In genomic region chr19:44257377-44257966, GRCm38 (mm10) we compare ENCODE assay signal across 22 mouse cellular contexts. TPM values are rescaled to one million over a fixed set of nuclear protein-coding genes. Genes with fewer than 3 reads are reported as not detected.
"Had no signal": no experiment of that assay in that cellular context is flagged by ENCODE, and none has a peak within 500 bp of the region (broad histone marks: within the 10 kb centered on the region; RNA-seq: fewer than 3 reads in every experiment).

No protein-coding gene starts in this region.

- H3K36me3 ChIP-seq: lung, embryonic 15.5 days; midbrain, embryonic 13.5 days; midbrain, embryonic 15.5 days; neural tube, embryonic 12.5 days had no signal

- H3K9ac ChIP-seq: liver, postnatal 0 days; lung, embryonic 15.5 days; midbrain, embryonic 13.5 days; midbrain, embryonic 15.5 days; neural tube, embryonic 12.5 days had no signal

- DNase-seq: liver, postnatal 0 days; lung, adult 2 months; lung, postnatal 14 days; lung, postnatal 36 days; right cerebral cortex, postnatal 14 days; right cerebral cortex, postnatal 4 days; spleen, adult 18-20 months; thymus, adult 2 months; thymus, postnatal 25 days; thymus, postnatal 4 days had no signal

- H3K27ac ChIP-seq: lung, embryonic 15.5 days; macrophage; midbrain, embryonic 13.5 days; midbrain, embryonic 15.5 days; neural tube, embryonic 12.5 days had no signal

- H3K4me1 ChIP-seq: lung, embryonic 15.5 days; midbrain, embryonic 13.5 days; midbrain, embryonic 15.5 days; neural tube, embryonic 12.5 days had no signal

- ATAC-seq: liver, postnatal 0 days; lung, postnatal 0 days; midbrain, embryonic 13.5 days; midbrain, embryonic 15.5 days had no signal

- H3K27me3 ChIP-seq: lung, embryonic 15.5 days; megakaryocyte, embryonic 14.5 days; midbrain, embryonic 13.5 days; midbrain, embryonic 15.5 days; neural tube, embryonic 12.5 days had no signal

- H3K4me2 ChIP-seq: lung, embryonic 15.5 days; midbrain, embryonic 11.5 days; midbrain, embryonic 13.5 days; midbrain, embryonic 15.5 days; neural tube, embryonic 12.5 days had no signal

- H3K9me3 ChIP-seq: lung, embryonic 15.5 days; megakaryocyte, embryonic 14.5 days; midbrain, embryonic 13.5 days; midbrain, embryonic 15.5 days; neural tube, embryonic 12.5 days had no signal

- H3K4me3 ChIP-seq: lung, embryonic 15.5 days; megakaryocyte, embryonic 14.5 days; midbrain, embryonic 13.5 days; midbrain, embryonic 15.5 days; neural tube, embryonic 12.5 days had no signal

RNA-seq across cellular contexts. Expression of gene Scd3, which starts 54.4 kb away (rescaled TPM):
- total RNA-seq: megakaryocyte progenitor cell, adult 5-6 weeks; monocyte, adult 5-6 weeks; neutrophil, adult 5-6 weeks had no signal
- polyA plus RNA-seq: liver, postnatal 0 days; lung, adult 2 months; macrophage; small intestine, adult 2 months had no signal
